Mouse (Mus musculus) T-helper 2 cell (primary cell): ENCODE results near the gene Cebpa.

Experiments
- in situ Hi-C: fragments of 300-600 bp; cut with MboI, MseI; formaldehyde crosslinking; loops from one replicate; pipeline ENCODE4 v1.15.1; 2025; ENCODE audit warnings: high pct_unique_total_duplicates

Gene Cebpa

DNA sequence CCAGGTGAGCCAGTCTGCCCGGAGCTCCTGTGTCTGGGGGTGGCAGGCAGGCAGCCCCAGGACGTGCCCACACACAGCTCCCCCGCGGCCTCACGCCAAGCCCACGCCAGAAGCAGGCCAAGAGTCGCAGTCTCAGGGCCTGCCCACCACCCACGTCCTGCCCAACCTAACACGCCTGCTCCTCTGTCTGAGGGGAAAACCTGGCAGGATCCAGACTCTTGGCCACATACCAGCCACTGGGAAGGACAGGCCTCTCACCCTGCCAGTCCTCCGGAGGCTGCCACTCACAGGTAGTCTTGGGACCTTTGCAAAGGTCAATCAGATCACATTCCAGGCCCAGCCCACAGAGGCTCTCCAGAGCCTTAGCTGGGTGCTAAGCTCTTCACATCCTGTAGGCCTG lies 27.2 kb downstream of the Cebpa start:
- in situ Hi-C loops = no loop called here

- in situ Hi-C loops = no loop called here
Observed at GRCm38 (mm10) chr7:35149616-35150433, 30.7 kb downstream of the Cebpa start.

DNA sequence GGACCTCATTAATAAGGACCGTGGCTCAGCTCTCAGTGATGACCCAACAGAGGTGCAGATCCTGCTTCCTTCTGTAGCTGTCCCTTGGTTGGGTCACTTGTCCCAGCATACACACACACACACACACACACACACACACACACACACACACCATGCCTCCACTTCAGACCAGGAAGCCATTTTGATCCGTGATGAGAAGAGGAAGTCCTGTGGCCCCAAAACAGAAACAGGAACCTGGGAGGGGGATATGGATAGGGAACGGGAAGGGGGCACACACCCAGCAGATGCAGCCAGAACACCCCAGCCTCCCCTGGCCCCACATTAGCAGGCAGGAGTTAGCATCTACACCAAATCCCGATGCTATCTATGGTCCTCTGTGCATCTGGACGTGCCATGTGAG lies 31.8 kb downstream of the Cebpa start:
- in situ Hi-C loops = no loop called here

GRCm38 (mm10) chr7:35154449-35154848 lies 35.4 kb downstream of the Cebpa start:
- in situ Hi-C loops = no loop called here

- in situ Hi-C loops = no loop called here
Observed at GRCm38 (mm10) chr7:35156561-35157477, 37.7 kb downstream of the Cebpa start.

GRCm38 (mm10) chr7:35157512-35157911 lies 38.4 kb downstream of the Cebpa start:
- in situ Hi-C loops = no loop called here

DNA sequence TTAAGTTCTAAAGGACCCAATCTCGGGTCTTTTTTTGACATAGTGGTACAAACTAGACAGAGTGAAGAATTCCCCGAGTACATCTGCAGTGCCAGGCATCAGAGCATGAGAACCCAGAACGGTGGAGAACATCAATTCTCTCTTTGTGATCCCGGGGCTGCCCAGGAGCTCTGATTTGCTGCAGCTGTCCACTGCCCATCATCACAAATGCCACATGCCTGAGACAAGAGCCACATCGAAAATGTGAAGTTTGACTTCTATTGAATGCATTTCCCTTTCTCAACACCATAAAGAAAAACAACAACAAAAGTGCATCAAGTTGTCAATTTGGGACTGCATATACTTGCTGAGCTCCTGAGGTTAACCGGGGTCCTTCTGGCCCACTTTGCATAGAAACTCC lies 43.4 kb downstream of the Cebpa start:
- in situ Hi-C loops = no loop called here

DNA sequence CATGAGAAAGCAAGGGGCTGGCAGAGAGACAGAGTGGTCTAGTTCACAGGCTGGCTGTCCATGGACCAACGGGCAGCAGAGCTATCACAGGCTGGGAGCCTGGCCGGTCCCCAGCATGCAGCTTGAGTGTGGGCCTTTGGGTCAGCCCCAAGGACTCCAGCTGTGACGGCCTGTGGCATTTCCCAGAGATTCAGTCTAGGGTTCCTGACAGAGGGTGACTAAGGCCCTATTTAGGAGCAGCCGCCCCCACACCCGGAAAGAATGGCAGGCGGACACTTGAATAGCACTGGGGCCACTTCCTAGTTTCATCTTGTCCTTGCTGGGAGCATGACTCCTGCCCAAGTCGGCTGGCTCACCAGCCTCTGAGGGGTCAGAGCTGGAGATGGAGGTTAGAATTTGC lies 44.5 kb downstream of the Cebpa start:
- in situ Hi-C loops = no loop called here

GRCm38 (mm10) chr7:35164131-35164530 lies 45.0 kb downstream of the Cebpa start:
- in situ Hi-C loops = no loop called here

DNA sequence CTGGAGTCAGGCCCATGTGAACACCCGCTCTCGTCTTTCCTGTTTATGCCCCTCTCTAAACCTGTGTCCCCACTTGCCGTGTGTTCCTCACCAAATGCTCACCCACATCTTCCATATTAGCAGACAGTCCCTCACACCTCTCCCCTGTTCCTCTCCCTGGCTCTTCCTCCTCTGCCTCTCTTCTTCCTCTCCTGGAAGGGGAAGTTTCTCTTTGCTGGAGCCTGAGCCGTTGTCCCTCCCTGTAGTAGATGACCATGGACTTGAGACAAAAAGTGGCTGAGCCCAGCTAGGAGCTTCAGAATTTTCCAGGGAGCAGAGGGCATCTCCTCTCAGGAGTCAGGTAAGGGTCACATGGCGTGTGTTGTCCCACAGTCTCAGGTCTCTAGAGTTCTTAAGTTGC lies 47.9 kb downstream of the Cebpa start:
- in situ Hi-C loops = no loop called here

DNA sequence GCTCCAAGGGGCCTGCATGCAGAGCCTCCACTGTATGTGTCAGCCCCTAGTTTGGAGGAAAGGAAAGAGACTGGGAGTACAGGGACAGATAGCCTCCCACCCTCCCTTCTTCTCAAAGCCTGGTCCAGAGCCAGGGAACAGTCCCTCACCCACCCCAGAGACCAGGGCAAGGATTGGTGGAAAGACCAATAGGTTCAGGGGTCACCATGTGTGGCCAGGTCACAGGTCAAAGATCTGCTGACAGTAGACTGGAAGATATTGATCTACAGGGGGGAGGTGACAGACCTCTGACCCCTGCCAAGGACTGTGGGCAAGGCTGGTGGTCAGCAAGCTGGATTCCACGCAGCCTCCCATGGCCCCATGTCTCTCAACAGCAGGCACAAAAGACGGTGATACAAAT lies 48.8 kb downstream of the Cebpa start:
- in situ Hi-C loops = no loop called here

- in situ Hi-C loops = no loop called here
Observed at GRCm38 (mm10) chr7:35169341-35169740, 50.2 kb downstream of the Cebpa start.
